In the genomic region with DNA sequence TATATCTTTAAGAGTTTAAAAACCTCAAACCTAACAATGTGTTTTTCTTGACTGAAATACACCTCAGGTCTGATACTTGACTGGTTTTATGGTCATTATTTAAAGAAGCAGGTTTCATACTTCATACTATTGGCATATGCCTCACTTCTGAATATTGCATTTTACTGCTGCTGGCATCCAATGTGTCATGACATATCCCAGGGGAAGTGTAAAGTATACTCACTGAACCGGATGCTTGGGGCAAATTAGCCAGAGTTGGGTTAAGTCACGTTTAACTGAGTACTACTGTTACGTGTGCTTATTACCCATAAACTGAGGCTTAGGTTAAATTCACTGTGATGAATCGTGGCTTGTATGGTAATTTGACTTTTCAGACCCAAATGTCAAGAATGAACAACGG, we compare ENCODE assay signal across 8 mouse cellular contexts. TPM values are rescaled to one million over a fixed set of nuclear protein-coding genes. Genes with fewer than 3 reads are reported as not detected.
A peak's percentile ranks its signal among the peaks of the same experiment; 100 is the strongest.
DNase-seq lines count a peak whose midpoint lies in the region; ATAC-seq lines count a peak whose summit lies in the region.

No protein-coding gene starts in this region.

- ATAC-seq in heart, embryonic 14.5 days (ENCODE audit: insufficient number of reproducible peaks, insufficient read depth, low FRiP score, low read depth) = no peak
- peak; percentile 49 for ATAC-seq in hindbrain, embryonic 13.5 days (ENCODE audit: low FRiP score)
- peak; percentile 55 for ATAC-seq in midbrain, embryonic 13.5 days

- peak overlapping the region in 1 of 2 experiments; percentile 59; a peak in 2 of 4 replicates for H3K4me3 ChIP-seq in heart, embryonic 14.5 days (ENCODE audit: control insufficient read depth in 1 of 2, insufficient read depth in 1 of 2, low read depth in 1 of 2, low read length in 2 of 2)
- H3K4me3 ChIP-seq in embryonic facial prominence, embryonic 10.5 days = peak overlapping the region; percentile 66
- H3K4me3 ChIP-seq in hindbrain, embryonic 13.5 days = peak overlapping the region; percentile 53
- peak overlapping the region; percentile 50 for H3K4me3 ChIP-seq in midbrain, embryonic 13.5 days (replicated peaks)

- no peaks in the 10 kb centered on the region for H3K9me3 ChIP-seq in heart, embryonic 14.5 days (ENCODE audit: control insufficient read depth, low read length)
- H3K9me3 ChIP-seq in embryonic facial prominence, embryonic 10.5 days = no peaks in the 10 kb centered on the region
- no peaks in the 10 kb centered on the region for H3K9me3 ChIP-seq in hindbrain, embryonic 13.5 days
- no peaks in the 10 kb centered on the region for H3K9me3 ChIP-seq in midbrain, embryonic 13.5 days

- H3K27ac ChIP-seq in heart, embryonic 14.5 days (replicated peaks in 1 of 2; ENCODE audit: control insufficient read depth in 1 of 2, insufficient read depth in 1 of 2, low read depth in 2 of 2, low read length in 2 of 2) = no peak overlapping the region
- H3K27ac ChIP-seq in embryonic facial prominence, embryonic 10.5 days (replicated peaks) = no peak overlapping the region
- peak overlapping the region; percentile 89 for H3K27ac ChIP-seq in hindbrain, embryonic 13.5 days
- H3K27ac ChIP-seq in midbrain, embryonic 13.5 days = no peak overlapping the region

- H3K27me3 ChIP-seq in heart, embryonic 14.5 days (ENCODE audit: control insufficient read depth, insufficient read depth, low read length) = no peaks in the 10 kb centered on the region
- no peaks in the 10 kb centered on the region for H3K27me3 ChIP-seq in embryonic facial prominence, embryonic 10.5 days (replicated peaks; ENCODE audit: low read depth, poor library complexity, severe bottlenecking)
- H3K27me3 ChIP-seq in hindbrain, embryonic 13.5 days = no peaks in the 10 kb centered on the region
- H3K27me3 ChIP-seq in midbrain, embryonic 13.5 days = no peaks in the 10 kb centered on the region

- H3K4me1 ChIP-seq in heart, embryonic 14.5 days (ENCODE audit: control insufficient read depth in 2 of 2, insufficient read depth in 2 of 2, low read length in 2 of 2) = peaks cover 7 to 10% of the 10 kb centered on the region in 2 experiments
- peaks cover 11% of the 10 kb centered on the region; the same call in 1 of the 2 replicates for H3K4me1 ChIP-seq in embryonic facial prominence, embryonic 10.5 days
- H3K4me1 ChIP-seq in hindbrain, embryonic 13.5 days (replicated peaks) = peaks cover 10% of the 10 kb centered on the region
- peaks cover 8% of the 10 kb centered on the region for H3K4me1 ChIP-seq in midbrain, embryonic 13.5 days (replicated peaks)

- no peaks in the 10 kb centered on the region for H3K36me3 ChIP-seq in heart, embryonic 14.5 days (ENCODE audit: control insufficient read depth, insufficient read depth, low read length)
- H3K36me3 ChIP-seq in embryonic facial prominence, embryonic 10.5 days (replicated peaks) = no peaks in the 10 kb centered on the region
- H3K36me3 ChIP-seq in hindbrain, embryonic 13.5 days = no peaks in the 10 kb centered on the region
- no peaks in the 10 kb centered on the region for H3K36me3 ChIP-seq in midbrain, embryonic 13.5 days

- intact Hi-C loops in heart, postnatal 25 days (cut with DNase I) = loop anchor here (10.0 kb wide), 1 partner anchor 999 kb away; no protein-coding TSS in a partner anchor

- no peak overlapping the region for H3K9ac ChIP-seq in heart, embryonic 14.5 days (ENCODE audit: low read length)
- no peak overlapping the region for H3K9ac ChIP-seq in hindbrain, embryonic 13.5 days
- no peak overlapping the region for H3K9ac ChIP-seq in midbrain, embryonic 13.5 days (replicated peaks)

- no peak for DNase-seq in heart, postnatal 25 days (ENCODE audit: low spot score)
- DNase-seq in embryonic facial prominence, embryonic 10.5 days (ENCODE audit: low spot score) = no peak
- DNase-seq in spleen, postnatal 4 days (ENCODE audit: low spot score in 2 of 2) = no peak
- DNase-seq in frontal cortex, postnatal 36 days (ENCODE audit: low spot score in 2 of 2) = no peak
- no peak for DNase-seq in adrenal gland, adult (ENCODE audit: inconsistent age in 2 of 2, low spot score in 1 of 2)

- H3K4me2 ChIP-seq in heart, embryonic 14.5 days (ENCODE audit: low read length) = peak overlapping the region; percentile 62
- peak overlapping the region; percentile 50 for H3K4me2 ChIP-seq in hindbrain, embryonic 13.5 days
- peak overlapping the region; percentile 46 for H3K4me2 ChIP-seq in midbrain, embryonic 13.5 days (replicated peaks)

- WGBS in heart, embryonic 14.5 days = 80% methylated on average over 5 of the region's 5 CpGs
- 74% methylated on average over 5 of the region's 5 CpGs for WGBS in embryonic facial prominence, embryonic 10.5 days
- WGBS in hindbrain, embryonic 13.5 days = 67% methylated on average over 5 of the region's 5 CpGs
- 76% methylated on average over 5 of the region's 5 CpGs for WGBS in midbrain, embryonic 13.5 days

RNA-seq across cellular contexts. Expression of a gene that starts 29.5 kb away (rescaled TPM):
- polyA plus RNA-seq in heart, embryonic 14.5 days (2014; fragmentation: Nextera tagmentation; extraction: Ambion mirVana) = 1.6 and 2.3 TPM in 2 replicates
- total RNA-seq in heart, postnatal 25 days (2021) = 1 to 10 TPM; 1.4 to 1.7 TPM
- 1.5 TPM in 2 replicates for polyA plus RNA-seq in embryonic facial prominence, embryonic 10.5 days (2016; fragmentation: Nextera tagmentation; extraction: Ambion mirVana)
- 2.7 and 2.9 TPM in 2 replicates for polyA plus RNA-seq in hindbrain, embryonic 13.5 days (2015; fragmentation: Nextera tagmentation; extraction: Ambion mirVana)
- polyA plus RNA-seq in midbrain, embryonic 13.5 days (2015; fragmentation: Nextera tagmentation; extraction: Ambion mirVana) = 1.9 TPM in 2 replicates
